Mouse (Mus musculus): ENCODE results near the gene Gm2696. TPM values are rescaled to one million over a fixed set of nuclear protein-coding genes. Genes with fewer than 3 reads are reported as not detected.

The Gm2696 gene
- polyA plus RNA-seq, 1 experiment from 2014 or later, result not detected

GRCm38 (mm10) chr10:77804095-77804494 is 10.4 kb upstream of the Gm2696 start:
- Histone ChIP-seq H3K36me3 (no peaks in the 10 kb centered on the region), H3K27ac (replicated peaks) (no peak overlapping the region), H3K4me3 (no peak overlapping the region), H3K4me1 (no peaks in the 10 kb centered on the region; the same call in 1 of the 2 replicates), H3K9me3 (replicated peaks) (peaks cover 7% of the 10 kb centered on the region), H3K27me3 (ENCODE audit: low read depth, poor library complexity, severe bottlenecking) (no peaks in the 10 kb centered on the region)
- WGBS, result 87% methylated on average over 3 of the region's 3 CpGs
- DNase-seq (ENCODE audit: low spot score), result no peak

- H3K27ac ChIP-seq (replicated peaks), result no peak within 1 kb of the TSS
- H3K9me3 ChIP-seq (replicated peaks), result peaks cover 16% of the 10 kb centered on the region
- H3K27me3 ChIP-seq (ENCODE audit: low read depth, poor library complexity, severe bottlenecking), result no peaks in the 10 kb centered on the region
- DNase-seq (ENCODE audit: low spot score), result no peak
- H3K4me3 ChIP-seq, result no peak within 1 kb of the TSS
- H3K36me3 ChIP-seq, result no peaks in the 10 kb centered on the region
- WGBS, result 80% methylated on average over 5 of the region's 5 CpGs
- H3K4me1 ChIP-seq, result peaks cover 6% of the 10 kb centered on the region; the same call in 1 of the 2 replicates
These were observed 2.7 kb upstream of the Gm2696 start, which contains the start of gene Gm9507 for GRCm38 (mm10) chr10:77811743-77812142. Gene Gm9507 (minus strand): TSS chr10:77811843.

GRCm38 (mm10) chr10:77815514-77815913 is 1.0 kb downstream of the Gm2696 start:
- Histone ChIP-seq H3K36me3 (no peaks in the 10 kb centered on the region), H3K27ac (replicated peaks) (no peak overlapping the region), H3K4me3 (no peak overlapping the region), H3K9me3 (replicated peaks) (no peaks in the 10 kb centered on the region; the same call in 1 of the 2 replicates), H3K4me1 (peaks cover 9% of the 10 kb centered on the region), H3K27me3 (ENCODE audit: low read depth, poor library complexity, severe bottlenecking) (no peaks in the 10 kb centered on the region)
- DNase-seq (ENCODE audit: low spot score), result peak; percentile 33
- WGBS, result 36% methylated on average over 5 of the region's 5 CpGs

GRCm38 (mm10) chr10:77818523-77818922 is 4.0 kb downstream of the Gm2696 start:
- 94% methylated on average over 4 of the region's 4 CpGs for WGBS
- Histone ChIP-seq H3K4me3 (no peak overlapping the region), H3K4me1 (peaks cover 9% of the 10 kb centered on the region), H3K36me3 (no peaks in the 10 kb centered on the region), H3K27me3 (ENCODE audit: low read depth, poor library complexity, severe bottlenecking) (no peaks in the 10 kb centered on the region), H3K27ac (replicated peaks) (no peak overlapping the region), H3K9me3 (replicated peaks) (peaks cover 4% of the 10 kb centered on the region; the same call in 1 of the 2 replicates)
- no peak for DNase-seq (ENCODE audit: low spot score)

- Histone ChIP-seq H3K27me3 (ENCODE audit: low read depth, poor library complexity, severe bottlenecking) (no peaks in the 10 kb centered on the region), H3K9me3 (replicated peaks) (peaks cover 10% of the 10 kb centered on the region; the same call in 1 of the 2 replicates), H3K4me1 (peaks cover 6% of the 10 kb centered on the region), H3K27ac (replicated peaks) (no peak overlapping the region), H3K4me3 (no peak overlapping the region), H3K36me3 (no peaks in the 10 kb centered on the region)
- DNase-seq (ENCODE audit: low spot score), result no peak
- WGBS, result 25% methylated on average over 4 of the region's 4 CpGs
These were observed 4.7 kb downstream of the Gm2696 start for GRCm38 (mm10) chr10:77819203-77819602.

- 73% methylated on average over 6 of the region's 6 CpGs for WGBS
- H3K36me3 ChIP-seq, result no peaks in the 10 kb centered on the region
- DNase-seq (ENCODE audit: low spot score), result no peak
These were observed 12.5 kb downstream of the Gm2696 start, which contains the start of gene Krtap10-4 for GRCm38 (mm10) chr10:77826951-77827350. Gene Krtap10-4 (minus strand): TSS chr10:77827095.

GRCm38 (mm10) chr10:77835647-77836046 is 21.2 kb downstream of the Gm2696 start, which contains the start of gene Krtap10-10:
Gene Krtap10-10 (plus strand): TSS chr10:77835947.
- WGBS, result 80% methylated on average over 9 of the region's 9 CpGs
- Histone ChIP-seq H3K27ac (replicated peaks) (no peak within 1 kb of the TSS), H3K4me3 (no peak within 1 kb of the TSS), H3K27me3 (ENCODE audit: low read depth, poor library complexity, severe bottlenecking) (no peaks in the 10 kb centered on the region), H3K36me3 (no peaks in the 10 kb centered on the region), H3K9me3 (replicated peaks) (no peaks in the 10 kb centered on the region; the same call in 1 of the 2 replicates), H3K4me1 (no peaks in the 10 kb centered on the region)
- DNase-seq (ENCODE audit: low spot score), result no peak

More at GRCm38 (mm10) chr10:77826951-77827350, 12.5 kb downstream of the Gm2696 start, which contains the start of gene Krtap10-4:
- Histone ChIP-seq H3K27ac (replicated peaks) (no peak within 1 kb of the TSS), H3K27me3 (ENCODE audit: low read depth, poor library complexity, severe bottlenecking) (no peaks in the 10 kb centered on the region), H3K4me3 (no peak within 1 kb of the TSS), H3K4me1 (no peaks in the 10 kb centered on the region), H3K9me3 (replicated peaks) (peaks cover 10% of the 10 kb centered on the region; the same call in 1 of the 2 replicates)

GRCm38 (mm10) chr10:77839006-77839405 is 24.5 kb downstream of the Gm2696 start:
- no peak overlapping the region for H3K4me3 ChIP-seq
- H3K4me1 ChIP-seq, result no peaks in the 10 kb centered on the region
- no peaks in the 10 kb centered on the region for H3K27me3 ChIP-seq (ENCODE audit: low read depth, poor library complexity, severe bottlenecking)
- no peak for DNase-seq (ENCODE audit: low spot score)
- no peak overlapping the region for H3K27ac ChIP-seq (replicated peaks)
- WGBS, result 83% methylated on average over 6 of the region's 6 CpGs
- H3K9me3 ChIP-seq (replicated peaks), result peaks cover 9% of the 10 kb centered on the region; the same call in 1 of the 2 replicates
- no peaks in the 10 kb centered on the region for H3K36me3 ChIP-seq

- 65% methylated on average over 3 of the region's 3 CpGs for WGBS
- H3K4me1 ChIP-seq, result no peaks in the 10 kb centered on the region
- H3K36me3 ChIP-seq, result no peaks in the 10 kb centered on the region
- H3K9me3 ChIP-seq (replicated peaks), result peaks cover 22% of the 10 kb centered on the region; the same call in 1 of the 2 replicates
- H3K4me3 ChIP-seq, result no peak within 1 kb of the TSS
- no peaks in the 10 kb centered on the region for H3K27me3 ChIP-seq (ENCODE audit: low read depth, poor library complexity, severe bottlenecking)
- DNase-seq (ENCODE audit: low spot score), result no peak
- H3K27ac ChIP-seq (replicated peaks), result no peak within 1 kb of the TSS
These were observed 32.0 kb downstream of the Gm2696 start, which contains the start of gene Gm36176 for GRCm38 (mm10) chr10:77846503-77846902. Gene Gm36176 (plus strand): TSS chr10:77846803.

GRCm38 (mm10) chr10:77846961-77847360 is 32.5 kb downstream of the Gm2696 start:
- Histone ChIP-seq H3K27me3 (ENCODE audit: low read depth, poor library complexity, severe bottlenecking) (no peaks in the 10 kb centered on the region), H3K9me3 (replicated peaks) (peaks cover 22% of the 10 kb centered on the region; the same call in 1 of the 2 replicates), H3K4me3 (no peak overlapping the region), H3K27ac (replicated peaks) (no peak overlapping the region), H3K4me1 (no peaks in the 10 kb centered on the region), H3K36me3 (no peaks in the 10 kb centered on the region)
- 16% methylated on average over 2 of the region's 2 CpGs for WGBS
- no peak for DNase-seq (ENCODE audit: low spot score)

- WGBS, result 67% methylated on average over 2 of the region's 2 CpGs
- Histone ChIP-seq H3K4me3 (no peak overlapping the region), H3K36me3 (no peaks in the 10 kb centered on the region), H3K27me3 (ENCODE audit: low read depth, poor library complexity, severe bottlenecking) (no peaks in the 10 kb centered on the region), H3K4me1 (no peaks in the 10 kb centered on the region), H3K9me3 (replicated peaks) (peaks cover 22% of the 10 kb centered on the region; the same call in 1 of the 2 replicates), H3K27ac (replicated peaks) (no peak overlapping the region)
- no peak for DNase-seq (ENCODE audit: low spot score)
These were observed 33.1 kb downstream of the Gm2696 start for GRCm38 (mm10) chr10:77847538-77847937.

GRCm38 (mm10) chr10:77852559-77852958 is 38.1 kb downstream of the Gm2696 start, which contains the start of gene Gm10318:
Gene Gm10318 (plus strand): TSS chr10:77852859.
- peak within 1 kb of the TSS; percentile 55 for H3K27ac ChIP-seq (replicated peaks)
- no peak within 1 kb of the TSS for H3K4me3 ChIP-seq
- no peaks in the 10 kb centered on the region for H3K36me3 ChIP-seq
- H3K27me3 ChIP-seq (ENCODE audit: low read depth, poor library complexity, severe bottlenecking), result no peaks in the 10 kb centered on the region
- 78% methylated on average over 9 of the region's 9 CpGs for WGBS
- 0 out of 2 replicates have a peak, but pooled peaks cover 2% of the 10 kb centered on the region for H3K4me1 ChIP-seq
- H3K9me3 ChIP-seq (replicated peaks), result peaks cover 6% of the 10 kb centered on the region; the same call in 1 of the 2 replicates
- DNase-seq (ENCODE audit: low spot score), result no peak

- WGBS, result 54% methylated on average over 7 of the region's 7 CpGs
These were observed 47.2 kb downstream of the Gm2696 start, which contains the start of gene Gm3285 for GRCm38 (mm10) chr10:77861675-77862074. Gene Gm3285 (plus strand): TSS chr10:77861975.

More at GRCm38 (mm10) chr10:77861675-77862074, 47.2 kb downstream of the Gm2696 start, which contains the start of gene Gm3285:
- Histone ChIP-seq H3K4me1 (peaks cover 21% of the 10 kb centered on the region), H3K36me3 (no peaks in the 10 kb centered on the region), H3K9me3 (replicated peaks) (no peaks in the 10 kb centered on the region), H3K4me3 (no peak within 1 kb of the TSS), H3K27ac (replicated peaks) (no peak within 1 kb of the TSS), H3K27me3 (ENCODE audit: low read depth, poor library complexity, severe bottlenecking) (no peaks in the 10 kb centered on the region)
- DNase-seq (ENCODE audit: low spot score), result no peak
